Mouse (Mus musculus) forebrain, embryonic 11.5 days (tissue): ENCODE results near the gene Thsd7a. TPM values are rescaled to one million over a fixed set of nuclear protein-coding genes. Genes with fewer than 3 reads are reported as not detected.
A peak's percentile ranks its signal among the peaks of the same experiment; 100 is the strongest.

Experiments
- ATAC-seq: fragments of 200-750 bp; cut with Nextera tagmentation; replicated peaks from 2 replicates; pipeline ENCODE4 v1.8.0; 2017; ENCODE audit warnings: moderate TSS enrichment; ENCODE audit not compliant: low FRiP score
- DNase-seq: peaks from one replicate; pipeline ENCODE4 v3.0.0-alpha.2; 2017; ENCODE audit warnings: low spot score
- H3K27ac ChIP-seq: fragments of 300-500 bp; sonication (generic); 2 replicates; pipeline ENCODE4 v1.5.1; 2014; ENCODE audit warnings: low read depth, low read length
- H3K27me3 ChIP-seq: fragments of 300-500 bp; sonication (generic); 2 replicates; pipeline ENCODE4 v1.6.1; 2014; ENCODE audit warnings: mild to moderate bottlenecking, low read length, mixed read lengths; ENCODE audit not compliant: control insufficient read depth, insufficient read depth
- H3K36me3 ChIP-seq: fragments of 300-500 bp; sonication (generic); 2 replicates; pipeline ENCODE4 v1.6.1; 2014; ENCODE audit warnings: mild to moderate bottlenecking, low read length, moderate library complexity, mixed read lengths; ENCODE audit not compliant: control insufficient read depth, insufficient read depth
- H3K4me1 ChIP-seq: fragments of 300-500 bp; sonication (generic); replicated peaks from 2 replicates; pipeline ENCODE4 v1.6.1; 2014; ENCODE audit warnings: low read length, mixed read lengths; ENCODE audit not compliant: control insufficient read depth, insufficient read depth
- H3K4me2 ChIP-seq: fragments of 300-500 bp; sonication (generic); 2 replicates; pipeline ENCODE4 v1.6.1; 2014; ENCODE audit warnings: low read depth, mild to moderate bottlenecking, low read length, moderate library complexity, mixed read lengths; ENCODE audit not compliant: severe bottlenecking
- H3K4me3 ChIP-seq: fragments of 300-500 bp; sonication (generic); 2 replicates; pipeline ENCODE4 v1.5.1; 2014; ENCODE audit warnings: low read depth, low read length
- H3K9ac ChIP-seq: fragments of 300-500 bp; sonication (generic); 2 replicates; pipeline ENCODE4 v1.6.1; 2014; ENCODE audit warnings: low read length
- H3K9me3 ChIP-seq: fragments of 300-500 bp; sonication (generic); 2 replicates; pipeline ENCODE4 v1.6.1; 2016; ENCODE audit warnings: low read length, mixed read lengths; ENCODE audit not compliant: control insufficient read depth
- WGBS: fragments of 180-500 bp; shearing (Covaris S2); extraction: QIAGEN DNeasy Blood & Tissue Kit; methylation state at CpG from one replicate; pipeline ENCODE4 v1.1.7; 2014; 5-methylcytosine and 5-hydroxymethylcytosine counted together
- polyA plus RNA-seq: library from polyadenylated mRNA; unstranded; fragments of >200 nt; fragmentation: Nextera tagmentation; extraction: Ambion mirVana; gene quantifications from 2 replicates; pipeline ENCODE4 v1.2.1, GENCODE M21; 2014

Thsd7a gene
- polyA plus RNA-seq, 1 experiment from 2014 or later = 4.9 TPM

- no peak overlapping the region for H3K4me2 ChIP-seq
- H3K9me3 ChIP-seq = no peaks in the 10 kb centered on the region
- H3K4me3 ChIP-seq = no peak overlapping the region
- no peaks in the 10 kb centered on the region for H3K36me3 ChIP-seq
- H3K9ac ChIP-seq = no peak overlapping the region
- ATAC-seq (no peak; the same call in 1 of the 2 replicates), DNase-seq (no peak)
- no peaks in the 10 kb centered on the region for H3K4me1 ChIP-seq
- no peaks in the 10 kb centered on the region for H3K27me3 ChIP-seq
- 75% methylated on average over 7 of the region's 7 CpGs for WGBS
- no peak overlapping the region for H3K27ac ChIP-seq
Observed at GRCm38 (mm10) chr6:12467339-12468124, 281.7 kb downstream of the Thsd7a start.

GRCm38 (mm10) chr6:12458841-12459240 lies 290.4 kb downstream of the Thsd7a start:
- H3K36me3 ChIP-seq = no peaks in the 10 kb centered on the region
- 93% methylated on average over 4 of the region's 4 CpGs for WGBS
- H3K9ac ChIP-seq = no peak overlapping the region
- no peak overlapping the region for H3K4me2 ChIP-seq
- no peaks in the 10 kb centered on the region for H3K27me3 ChIP-seq
- H3K27ac ChIP-seq = no peak overlapping the region
- no peak for DNase-seq
- no peak for ATAC-seq
- H3K9me3 ChIP-seq = no peaks in the 10 kb centered on the region
- no peak overlapping the region for H3K4me3 ChIP-seq
- no peaks in the 10 kb centered on the region for H3K4me1 ChIP-seq

- Histone ChIP-seq H3K4me3 (no peak overlapping the region), H3K27ac (no peak overlapping the region), H3K4me2 (no peak overlapping the region), H3K4me1 (no peaks in the 10 kb centered on the region), H3K9ac (no peak overlapping the region), H3K27me3 (no peaks in the 10 kb centered on the region), H3K9me3 (no peaks in the 10 kb centered on the region), H3K36me3 (no peaks in the 10 kb centered on the region)
- no peak for ATAC-seq
- 94% methylated on average over 1 of the region's 1 CpGs for WGBS
- no peak for DNase-seq
Observed at GRCm38 (mm10) chr6:12457451-12457850, 291.8 kb downstream of the Thsd7a start.

- Histone ChIP-seq H3K4me1 (no peaks in the 10 kb centered on the region), H3K4me3 (no peak overlapping the region), H3K4me2 (no peak overlapping the region), H3K9ac (no peak overlapping the region), H3K27me3 (no peaks in the 10 kb centered on the region), H3K36me3 (no peaks in the 10 kb centered on the region), H3K27ac (no peak overlapping the region), H3K9me3 (no peaks in the 10 kb centered on the region)
- WGBS = 70% methylated on average over 1 of the region's 1 CpGs
- DNase-seq = no peak
- ATAC-seq = no peak
Observed at GRCm38 (mm10) chr6:12454876-12455485, 294.2 kb downstream of the Thsd7a start.

- Histone ChIP-seq H3K9me3 (no peaks in the 10 kb centered on the region), H3K4me3 (no peak overlapping the region), H3K9ac (no peak overlapping the region), H3K36me3 (no peaks in the 10 kb centered on the region), H3K27ac (no peak overlapping the region), H3K4me2 (no peak overlapping the region), H3K27me3 (no peaks in the 10 kb centered on the region), H3K4me1 (no peaks in the 10 kb centered on the region)
- no peak for ATAC-seq
- no peak for DNase-seq
- WGBS = 78% methylated on average over 3 of the region's 3 CpGs
Observed at GRCm38 (mm10) chr6:12454132-12454531, 295.1 kb downstream of the Thsd7a start.

GRCm38 (mm10) chr6:12448851-12449250 lies 300.4 kb downstream of the Thsd7a start:
- 87% methylated on average over 3 of the region's 3 CpGs for WGBS
- no peak overlapping the region for H3K27ac ChIP-seq
- no peak overlapping the region for H3K4me3 ChIP-seq
- no peak overlapping the region for H3K4me2 ChIP-seq
- no peaks in the 10 kb centered on the region for H3K36me3 ChIP-seq
- H3K9ac ChIP-seq = no peak overlapping the region
- ATAC-seq = no peak
- H3K9me3 ChIP-seq = no peaks in the 10 kb centered on the region
- H3K27me3 ChIP-seq = no peaks in the 10 kb centered on the region
- DNase-seq = no peak
- no peaks in the 10 kb centered on the region for H3K4me1 ChIP-seq

GRCm38 (mm10) chr6:12445486-12445885 lies 303.7 kb downstream of the Thsd7a start:
- no peak overlapping the region for H3K27ac ChIP-seq
- no peaks in the 10 kb centered on the region for H3K9me3 ChIP-seq
- no peak overlapping the region for H3K4me2 ChIP-seq
- H3K9ac ChIP-seq = no peak overlapping the region
- no peaks in the 10 kb centered on the region for H3K4me1 ChIP-seq
- no peaks in the 10 kb centered on the region for H3K36me3 ChIP-seq
- H3K27me3 ChIP-seq = no peaks in the 10 kb centered on the region
- ATAC-seq (no peak), DNase-seq (no peak)
- WGBS = 94% methylated on average over 2 of the region's 2 CpGs
- no peak overlapping the region for H3K4me3 ChIP-seq

- H3K9ac ChIP-seq = no peak overlapping the region
- ATAC-seq (no peak), DNase-seq (no peak)
- H3K27me3 ChIP-seq = no peaks in the 10 kb centered on the region
- no peak overlapping the region for H3K4me2 ChIP-seq
- H3K36me3 ChIP-seq = no peaks in the 10 kb centered on the region
- H3K4me1 ChIP-seq = no peaks in the 10 kb centered on the region
- H3K27ac ChIP-seq = no peak overlapping the region
- H3K4me3 ChIP-seq = no peak overlapping the region
- no peaks in the 10 kb centered on the region for H3K9me3 ChIP-seq
Observed at GRCm38 (mm10) chr6:12439561-12439960, 309.6 kb downstream of the Thsd7a start.

- 92% methylated on average over 10 of the region's 10 CpGs for WGBS
- Histone ChIP-seq H3K9ac (no peak overlapping the region), H3K27ac (no peak overlapping the region), H3K27me3 (no peaks in the 10 kb centered on the region), H3K4me1 (no peaks in the 10 kb centered on the region), H3K4me2 (no peak overlapping the region), H3K4me3 (no peak overlapping the region), H3K9me3 (no peaks in the 10 kb centered on the region), H3K36me3 (no peaks in the 10 kb centered on the region)
- DNase-seq (peak; percentile 51), ATAC-seq (no peak)
Observed at GRCm38 (mm10) chr6:12419070-12419469, 330.1 kb downstream of the Thsd7a start.
